Mouse (Mus musculus): ENCODE results near the gene E130116L18Rik. TPM values are rescaled to one million over a fixed set of nuclear protein-coding genes. Genes with fewer than 3 reads are reported as not detected.
"Not testable (repeated sequence)": the region's sequence is repeated elsewhere in the genome, so short reads cannot be mapped to it uniquely, and the experiment has no call there.

The E130116L18Rik gene
- polyA plus RNA-seq, 1 experiment from 2014 or later = not detected

GRCm38 (mm10) chr5:25246473-25246865 is 23.5 kb upstream of the E130116L18Rik start:
- Histone ChIP-seq H3K27me3 (replicated peaks; ENCODE audit: control insufficient read depth, insufficient read depth, low read length) (no peaks in the 10 kb centered on the region), H3K9ac (ENCODE audit: low read depth, low read length) (no peak overlapping the region), H3K4me2 (ENCODE audit: low read depth, low read length) (no peak overlapping the region), H3K36me3 (ENCODE audit: control insufficient read depth, insufficient read depth, low read length) (no peaks in the 10 kb centered on the region), H3K4me1 (ENCODE audit: control insufficient read depth, insufficient read depth, low read length) (no peaks in the 10 kb centered on the region), H3K9me3 (ENCODE audit: control insufficient read depth, low read length) (no peaks in the 10 kb centered on the region), H3K4me3 (ENCODE audit: low read length) (no peak overlapping the region), H3K27ac (ENCODE audit: low read length) (no peak overlapping the region)
- 86% methylated on average over 1 of the region's 1 CpGs for WGBS
- ATAC-seq = no peak

- 84% methylated on average over 10 of the region's 10 CpGs for WGBS
- no peak overlapping the region for H3K4me3 ChIP-seq (ENCODE audit: low read length)
- H3K9ac ChIP-seq (ENCODE audit: low read depth, low read length) = no peak overlapping the region
- no peak for ATAC-seq
- no peaks in the 10 kb centered on the region for H3K4me1 ChIP-seq (ENCODE audit: control insufficient read depth, insufficient read depth, low read length)
- H3K9me3 ChIP-seq (ENCODE audit: control insufficient read depth, low read length) = no peaks in the 10 kb centered on the region
- no peaks in the 10 kb centered on the region for H3K36me3 ChIP-seq (ENCODE audit: control insufficient read depth, insufficient read depth, low read length)
- H3K4me2 ChIP-seq (ENCODE audit: low read depth, low read length) = no peak overlapping the region
- H3K27ac ChIP-seq (ENCODE audit: low read length) = no peak overlapping the region
- no peaks in the 10 kb centered on the region for H3K27me3 ChIP-seq (replicated peaks; ENCODE audit: control insufficient read depth, insufficient read depth, low read length)
Measured at GRCm38 (mm10) chr5:25245806-25246472, 23.0 kb upstream of the E130116L18Rik start.

GRCm38 (mm10) chr5:25243101-25243500 is 20.1 kb upstream of the E130116L18Rik start:
- H3K4me1 ChIP-seq (ENCODE audit: control insufficient read depth, insufficient read depth, low read length) = no peaks in the 10 kb centered on the region

GRCm38 (mm10) chr5:25224377-25224776 is 1.4 kb upstream of the E130116L18Rik start:
- ATAC-seq; H3K4me3 ChIP-seq (ENCODE audit: low read length); H3K27me3 ChIP-seq (replicated peaks; ENCODE audit: control insufficient read depth, insufficient read depth, low read length); H3K9ac ChIP-seq (ENCODE audit: low read depth, low read length); H3K4me1 ChIP-seq (ENCODE audit: control insufficient read depth, insufficient read depth, low read length); H3K27ac ChIP-seq (ENCODE audit: low read length); H3K36me3 ChIP-seq (ENCODE audit: control insufficient read depth, insufficient read depth, low read length); H3K9me3 ChIP-seq (ENCODE audit: control insufficient read depth, low read length): not testable (repeated sequence)
- H3K4me2 ChIP-seq (ENCODE audit: low read depth, low read length) = peak overlapping the region; percentile 61; the same call in 1 of the 2 replicates
- WGBS = 85% methylated on average over 1 of the region's 1 CpGs

More at GRCm38 (mm10) chr5:25243101-25243500, 20.1 kb upstream of the E130116L18Rik start:
- Histone ChIP-seq H3K4me3 (ENCODE audit: low read length) (no peak overlapping the region), H3K36me3 (ENCODE audit: control insufficient read depth, insufficient read depth, low read length) (no peaks in the 10 kb centered on the region), H3K27me3 (replicated peaks; ENCODE audit: control insufficient read depth, insufficient read depth, low read length) (no peaks in the 10 kb centered on the region), H3K4me2 (ENCODE audit: low read depth, low read length) (no peak overlapping the region), H3K9me3 (ENCODE audit: control insufficient read depth, low read length) (no peaks in the 10 kb centered on the region), H3K27ac (ENCODE audit: low read length) (no peak overlapping the region), H3K9ac (ENCODE audit: low read depth, low read length) (no peak overlapping the region)
- peak; percentile 60; the same call in 1 of the 2 replicates for ATAC-seq
- 83% methylated on average over 6 of the region's 6 CpGs for WGBS

- WGBS = 87% methylated on average over 3 of the region's 3 CpGs
- peak within 1 kb of the TSS; percentile 90 for H3K9ac ChIP-seq (ENCODE audit: low read depth, low read length)
- peak within 1 kb of the TSS; percentile 89 for H3K27ac ChIP-seq (ENCODE audit: low read length)
- H3K4me3 ChIP-seq (ENCODE audit: low read length) = peak within 1 kb of the TSS; percentile 71
- peaks cover 4% of the 10 kb centered on the region for H3K4me1 ChIP-seq (ENCODE audit: control insufficient read depth, insufficient read depth, low read length)
- no peaks in the 10 kb centered on the region for H3K36me3 ChIP-seq (ENCODE audit: control insufficient read depth, insufficient read depth, low read length)
- H3K9me3 ChIP-seq (ENCODE audit: control insufficient read depth, low read length) = no peaks in the 10 kb centered on the region
- no peaks in the 10 kb centered on the region for H3K27me3 ChIP-seq (replicated peaks; ENCODE audit: control insufficient read depth, insufficient read depth, low read length)
- ATAC-seq = no peak
- peak within 1 kb of the TSS; percentile 61 for H3K4me2 ChIP-seq (ENCODE audit: low read depth, low read length)
Measured at GRCm38 (mm10) chr5:25221604-25222003, 1.3 kb downstream of the E130116L18Rik start, which contains the start of gene Galnt11. Galnt11 (plus strand) TSS chr5:25221904.

DNA sequence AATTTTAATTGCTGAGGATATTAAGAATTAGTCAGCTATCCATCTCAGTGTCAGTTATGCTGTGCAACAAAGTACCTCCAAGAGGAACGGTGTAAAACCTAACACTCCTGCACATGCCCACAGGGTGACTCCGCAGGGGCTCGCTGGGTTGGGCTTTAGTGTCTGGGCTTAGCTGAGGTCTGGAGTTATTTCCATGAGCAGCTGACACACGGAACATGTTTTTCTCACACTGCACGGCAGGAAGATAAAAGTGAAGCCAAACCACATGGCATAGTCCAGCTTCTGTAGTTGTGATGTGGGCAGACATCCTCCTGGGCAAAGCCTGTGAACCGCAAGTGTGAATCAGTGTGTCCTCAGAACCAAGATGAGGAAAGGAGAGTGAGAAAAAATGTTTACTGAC is 7.9 kb downstream of the E130116L18Rik start:
- no peak overlapping the region for H3K9ac ChIP-seq (ENCODE audit: low read depth, low read length)
- H3K27me3 ChIP-seq (replicated peaks; ENCODE audit: control insufficient read depth, insufficient read depth, low read length) = no peaks in the 10 kb centered on the region
- H3K4me3 ChIP-seq (ENCODE audit: low read length) = no peak overlapping the region
- no peaks in the 10 kb centered on the region for H3K36me3 ChIP-seq (ENCODE audit: control insufficient read depth, insufficient read depth, low read length)
- no peak overlapping the region for H3K4me2 ChIP-seq (ENCODE audit: low read depth, low read length)
- WGBS = 86% methylated on average over 6 of the region's 6 CpGs
- no peaks in the 10 kb centered on the region for H3K4me1 ChIP-seq (ENCODE audit: control insufficient read depth, insufficient read depth, low read length)
- H3K27ac ChIP-seq (ENCODE audit: low read length) = no peak overlapping the region
- no peaks in the 10 kb centered on the region for H3K9me3 ChIP-seq (ENCODE audit: control insufficient read depth, low read length)
- no peak for ATAC-seq

DNA sequence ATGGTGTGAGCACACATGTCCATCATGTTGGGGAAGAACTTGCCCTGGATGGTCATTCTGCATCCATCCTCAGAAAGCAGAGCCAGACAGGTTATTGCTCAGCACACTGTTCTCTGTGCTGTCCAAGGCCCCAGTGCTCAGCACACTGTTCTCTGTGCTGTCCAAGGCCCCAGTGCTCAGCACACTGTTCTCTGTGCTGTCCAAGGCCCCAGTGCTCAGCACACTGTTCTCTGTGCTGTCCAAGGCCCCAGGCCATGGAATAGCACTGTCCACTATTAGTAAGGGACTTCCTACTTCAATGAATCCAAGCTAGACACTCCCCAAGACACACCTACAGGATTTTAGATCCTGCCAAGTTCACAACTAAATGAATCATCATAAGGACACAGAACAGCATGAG is 9.7 kb downstream of the E130116L18Rik start:
- not testable (repeated sequence) for H3K27me3 ChIP-seq (replicated peaks; ENCODE audit: control insufficient read depth, insufficient read depth, low read length); H3K36me3 ChIP-seq (ENCODE audit: control insufficient read depth, insufficient read depth, low read length); H3K4me1 ChIP-seq (ENCODE audit: control insufficient read depth, insufficient read depth, low read length); H3K9me3 ChIP-seq (ENCODE audit: control insufficient read depth, low read length); H3K9ac ChIP-seq (ENCODE audit: low read depth, low read length); H3K4me2 ChIP-seq (ENCODE audit: low read depth, low read length); H3K27ac ChIP-seq (ENCODE audit: low read length); H3K4me3 ChIP-seq (ENCODE audit: low read length); ATAC-seq

GRCm38 (mm10) chr5:25211872-25212271 is 11.1 kb downstream of the E130116L18Rik start:
- H3K36me3 ChIP-seq (ENCODE audit: control insufficient read depth, insufficient read depth, low read length) = no peaks in the 10 kb centered on the region
- H3K9ac ChIP-seq (ENCODE audit: low read depth, low read length) = no peak overlapping the region
- no peaks in the 10 kb centered on the region for H3K27me3 ChIP-seq (replicated peaks; ENCODE audit: control insufficient read depth, insufficient read depth, low read length)
- no peak for ATAC-seq
- H3K4me1 ChIP-seq (ENCODE audit: control insufficient read depth, insufficient read depth, low read length) = no peaks in the 10 kb centered on the region
- no peak overlapping the region for H3K4me2 ChIP-seq (ENCODE audit: low read depth, low read length)
- H3K27ac ChIP-seq (ENCODE audit: low read length) = no peak overlapping the region
- WGBS = 40% methylated on average over 1 of the region's 1 CpGs
- no peaks in the 10 kb centered on the region for H3K9me3 ChIP-seq (ENCODE audit: control insufficient read depth, low read length)
- H3K4me3 ChIP-seq (ENCODE audit: low read length) = no peak overlapping the region

GRCm38 (mm10) chr5:25190521-25190920 is 32.4 kb downstream of the E130116L18Rik start:
- Histone ChIP-seq H3K9me3 (ENCODE audit: control insufficient read depth, low read length) (no peaks in the 10 kb centered on the region), H3K4me3 (ENCODE audit: low read length) (no peak overlapping the region), H3K9ac (ENCODE audit: low read depth, low read length) (no peak overlapping the region), H3K36me3 (ENCODE audit: control insufficient read depth, insufficient read depth, low read length) (no peaks in the 10 kb centered on the region), H3K27me3 (replicated peaks; ENCODE audit: control insufficient read depth, insufficient read depth, low read length) (no peaks in the 10 kb centered on the region), H3K27ac (ENCODE audit: low read length) (no peak overlapping the region), H3K4me1 (ENCODE audit: control insufficient read depth, insufficient read depth, low read length) (no peaks in the 10 kb centered on the region), H3K4me2 (ENCODE audit: low read depth, low read length) (no peak overlapping the region)
- 74% methylated on average over 2 of the region's 2 CpGs for WGBS
- ATAC-seq = no peak

GRCm38 (mm10) chr5:25188802-25189201 is 34.2 kb downstream of the E130116L18Rik start:
- Histone ChIP-seq H3K4me2 (ENCODE audit: low read depth, low read length) (no peak overlapping the region), H3K9me3 (ENCODE audit: control insufficient read depth, low read length) (no peaks in the 10 kb centered on the region), H3K36me3 (ENCODE audit: control insufficient read depth, insufficient read depth, low read length) (no peaks in the 10 kb centered on the region), H3K9ac (ENCODE audit: low read depth, low read length) (no peak overlapping the region), H3K4me3 (ENCODE audit: low read length) (no peak overlapping the region), H3K27me3 (replicated peaks; ENCODE audit: control insufficient read depth, insufficient read depth, low read length) (no peaks in the 10 kb centered on the region), H3K27ac (ENCODE audit: low read length) (no peak overlapping the region), H3K4me1 (ENCODE audit: control insufficient read depth, insufficient read depth, low read length) (no peaks in the 10 kb centered on the region)
- WGBS = 45% methylated on average over 1 of the region's 1 CpGs
- ATAC-seq = peak; percentile 73

Measured in intestine, embryonic 16.5 days (tissue).